Comparison of ENCODE assay signal across 24 mouse cellular contexts in genomic region chr5:66958118-66958517, GRCm38 (mm10).
DNase-seq lines count a peak whose midpoint lies in the region; ATAC-seq and TF ChIP-seq lines count a peak whose summit lies in the region.
"Had no signal": no experiment of that assay in that cellular context is flagged by ENCODE, and none has a peak within 500 bp of the region (broad histone marks: within the 10 kb centered on the region; RNA-seq: fewer than 3 reads in every experiment).

No protein-coding gene starts in this region.

- H3K27ac ChIP-seq in heart, embryonic 11.5 days (ENCODE audit: low read depth, low read length), result no peak overlapping the region
- peak overlapping the region; percentile 43; the same call in 1 of the 2 replicates for H3K27ac ChIP-seq in limb, embryonic 14.5 days (replicated peaks; ENCODE audit: low read depth, low read length)
- H3K27ac ChIP-seq: forebrain, embryonic 10.5 days; hindbrain, embryonic 12.5 days; liver, embryonic 14.5 days; midbrain, embryonic 15.5 days; neural tube, embryonic 12.5 days; stomach, embryonic 15.5 days had no signal

- no peaks in the 10 kb centered on the region for H3K4me1 ChIP-seq in heart, embryonic 11.5 days (ENCODE audit: control insufficient read depth, insufficient read depth, low read length)
- H3K4me1 ChIP-seq in limb, embryonic 14.5 days (ENCODE audit: control insufficient read depth, insufficient read depth, low read length), result peaks cover 16% of the 10 kb centered on the region
- H3K4me1 ChIP-seq: heart, embryonic 12.5 days; hindbrain, embryonic 12.5 days; midbrain, embryonic 15.5 days; stomach, embryonic 15.5 days had no signal

- no peaks in the 10 kb centered on the region for H3K27me3 ChIP-seq in heart, embryonic 11.5 days (ENCODE audit: control insufficient read depth, insufficient read depth, low read length)
- H3K27me3 ChIP-seq in limb, embryonic 14.5 days (ENCODE audit: control insufficient read depth, insufficient read depth, low read length), result no peaks in the 10 kb centered on the region
- H3K27me3 ChIP-seq: heart, embryonic 12.5 days; hindbrain, embryonic 12.5 days; midbrain, embryonic 15.5 days; neural tube, embryonic 12.5 days; stomach, embryonic 15.5 days had no signal

- WGBS in heart, embryonic 11.5 days (ENCODE audit: insufficient replicate concordance), result 73% methylated on average over 8 of the region's 8 CpGs
- WGBS in limb, embryonic 14.5 days, result 39% methylated on average over 8 of the region's 8 CpGs

- no peak for TF ChIP-seq POLR2A in limb, embryonic 14.5 days (IDR thresholded peaks at IDR 0.05; ENCODE audit: borderline replicate concordance, extremely low read depth, insufficient read depth, insufficient read length)

- no peak overlapping the region for H3K4me3 ChIP-seq in heart, embryonic 11.5 days (ENCODE audit: low read depth, low read length)
- no peak overlapping the region for H3K4me3 ChIP-seq in limb, embryonic 14.5 days (replicated peaks; ENCODE audit: low read length)
- H3K4me3 ChIP-seq: forebrain, embryonic 10.5 days; heart, embryonic 12.5 days; hindbrain, embryonic 12.5 days; midbrain, embryonic 15.5 days; neural tube, embryonic 12.5 days; stomach, embryonic 15.5 days had no signal

- no peak overlapping the region for H3K9ac ChIP-seq in heart, embryonic 11.5 days (ENCODE audit: low read depth, low read length)
- H3K9ac ChIP-seq in limb, embryonic 14.5 days (ENCODE audit: low read depth, low read length, severe bottlenecking), result no peak overlapping the region
- H3K9ac ChIP-seq: heart, embryonic 12.5 days; hindbrain, embryonic 12.5 days; liver, embryonic 14.5 days; lung, embryonic 14.5 days; midbrain, embryonic 15.5 days; neural tube, embryonic 12.5 days; stomach, embryonic 15.5 days had no signal

- no peaks in the 10 kb centered on the region for H3K36me3 ChIP-seq in heart, embryonic 11.5 days (ENCODE audit: control insufficient read depth, insufficient read depth, low read length)
- 0 out of 2 replicates have a peak, but pooled peaks cover 3% of the 10 kb centered on the region for H3K36me3 ChIP-seq in limb, embryonic 14.5 days (ENCODE audit: control insufficient read depth, insufficient read depth, low read length)
- H3K36me3 ChIP-seq: forebrain, embryonic 10.5 days; hindbrain, embryonic 12.5 days; midbrain, embryonic 15.5 days; stomach, embryonic 15.5 days had no signal

- peak; percentile 81 for DNase-seq in heart, adult 11 months
- DNase-seq in forelimb bud, embryonic 11.5 days (ENCODE audit: low read depth, low spot score), result peak; percentile 41
- DNase-seq in limb, embryonic 14.5 days (ENCODE audit: low spot score), result peak; percentile 63
- DNase-seq in cerebellum, adult 9-10 months, result no peak
- DNase-seq in embryo, embryonic 11 days, result no peak
- DNase-seq in ovary, postnatal 36 days (ENCODE audit: low spot score), result no peak
- DNase-seq: adrenal gland, postnatal 14 days; cerebellum, adult 8-10 months; kidney, adult 18-20 months; kidney, postnatal 4 days; lung, postnatal 4 days; retina, postnatal 1 day; right cerebral cortex, postnatal 4 days; thymus, postnatal 4 days had no signal

- no peaks in the 10 kb centered on the region for H3K9me3 ChIP-seq in heart, embryonic 11.5 days (replicated peaks; ENCODE audit: control insufficient read depth, low read length)
- no peaks in the 10 kb centered on the region for H3K9me3 ChIP-seq in limb, embryonic 14.5 days (ENCODE audit: control insufficient read depth, low read length)
- H3K9me3 ChIP-seq: hindbrain, embryonic 12.5 days; midbrain, embryonic 15.5 days; neural tube, embryonic 12.5 days; stomach, embryonic 15.5 days had no signal

- no peak for ATAC-seq in heart, embryonic 11.5 days (replicated peaks; ENCODE audit: insufficient number of reproducible peaks, low FRiP score, low TSS enrichment)
- peak; percentile 66 for ATAC-seq in common myeloid progenitor, adult 5-6 weeks (replicated peaks; ENCODE audit: low read depth, poor library complexity, severe bottlenecking)
- no peak for ATAC-seq in limb, embryonic 14.5 days (ENCODE audit: low FRiP score, low read depth)
- ATAC-seq: midbrain, embryonic 15.5 days had no signal

- H3K4me2 ChIP-seq in heart, embryonic 11.5 days, result no peak overlapping the region
- no peak overlapping the region for H3K4me2 ChIP-seq in limb, embryonic 14.5 days (replicated peaks; ENCODE audit: low read depth, low read length, severe bottlenecking)
- H3K4me2 ChIP-seq: heart, embryonic 12.5 days; hindbrain, embryonic 12.5 days; lung, embryonic 14.5 days; midbrain, embryonic 15.5 days; neural tube, embryonic 12.5 days; stomach, embryonic 15.5 days had no signal

Comparison
In these comparisons a context has a peak if more than half of its experiments do, and no peak if none do; other contexts are left out.
1. DNase-seq: peak in heart, adult 11 months (single experiment), forelimb bud, embryonic 11.5 days (single experiment) and limb, embryonic 14.5 days (single experiment); none in cerebellum, adult 9-10 months (single experiment), embryo, embryonic 11 days (single experiment) and ovary, postnatal 36 days (single experiment).